Mouse (Mus musculus) embryo, embryonic 9.5 days (tissue): ENCODE results near the gene Srgap2.
A peak's percentile ranks its signal among the peaks of the same experiment; 100 is the strongest.
"Not testable (repeated sequence)": the region's sequence is repeated elsewhere in the genome, so short reads cannot be mapped to it uniquely, and the experiment has no call there.

ENCODE experiments used
- DNase-seq: peaks from one replicate; pipeline ENCODE4 v3.0.0-alpha.2; 2017; ENCODE audit errors: extremely low spot score

Srgap2 gene

DNA sequence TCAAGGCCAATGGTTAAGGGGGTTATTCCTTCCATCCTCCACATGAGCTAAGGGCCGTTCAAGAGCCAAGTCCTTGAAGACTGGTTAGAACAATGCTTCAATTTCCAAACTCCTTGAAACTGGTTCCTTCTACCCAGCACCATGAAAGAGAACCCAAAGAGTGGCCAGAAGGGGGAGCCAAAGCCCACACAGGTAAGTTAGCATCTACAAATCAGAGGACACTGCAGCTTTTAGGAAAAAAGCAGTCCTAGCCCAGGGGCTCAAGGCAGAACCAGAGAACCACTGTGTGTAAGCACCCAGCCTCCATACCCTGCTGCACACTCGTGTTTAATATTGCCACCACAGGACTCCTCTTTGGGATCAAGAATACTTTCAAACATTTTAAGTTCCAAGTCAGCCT is 236.5 kb downstream of the Srgap2 start:
- peak; percentile 54 for DNase-seq

DNA sequence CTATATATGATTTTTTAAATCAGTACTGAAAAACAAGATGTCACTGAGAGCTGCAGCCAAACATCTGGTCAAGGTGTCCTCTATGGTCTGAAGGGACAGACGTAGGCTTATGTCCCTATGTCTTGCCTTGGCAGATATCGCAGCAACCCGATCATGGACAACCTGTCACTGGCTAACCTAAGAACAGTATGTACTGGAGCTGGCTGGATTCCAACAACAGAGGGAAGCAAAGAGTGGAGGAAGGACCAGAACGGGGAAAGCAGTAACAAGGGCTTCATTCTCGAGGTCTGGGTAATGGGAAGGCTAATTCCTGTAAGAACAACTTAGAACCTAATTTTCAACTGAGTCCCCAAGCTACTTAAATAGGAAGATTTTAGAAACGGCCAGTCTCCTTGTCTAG is 238.2 kb downstream of the Srgap2 start:
- no peak for DNase-seq

DNA sequence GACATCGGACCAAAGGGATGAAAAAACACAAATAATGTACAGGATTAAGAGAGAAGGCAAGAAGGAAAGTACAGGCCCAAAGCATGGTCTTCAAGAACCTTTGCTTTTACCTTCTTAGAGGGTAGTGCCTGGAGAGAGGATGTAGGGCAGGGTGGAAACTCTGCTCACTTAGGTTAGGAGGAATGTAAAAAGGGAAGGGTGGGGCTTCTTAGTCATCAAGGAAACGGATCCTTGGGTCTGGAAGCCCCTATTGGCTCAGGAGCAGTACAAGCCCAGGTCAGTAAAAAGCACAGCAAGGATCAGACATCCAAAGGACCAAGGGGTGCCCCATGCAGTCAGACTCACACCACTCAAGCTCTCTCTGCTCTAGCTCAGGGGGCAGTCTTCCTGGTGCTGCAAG is 239.9 kb downstream of the Srgap2 start:
- no peak for DNase-seq

DNA sequence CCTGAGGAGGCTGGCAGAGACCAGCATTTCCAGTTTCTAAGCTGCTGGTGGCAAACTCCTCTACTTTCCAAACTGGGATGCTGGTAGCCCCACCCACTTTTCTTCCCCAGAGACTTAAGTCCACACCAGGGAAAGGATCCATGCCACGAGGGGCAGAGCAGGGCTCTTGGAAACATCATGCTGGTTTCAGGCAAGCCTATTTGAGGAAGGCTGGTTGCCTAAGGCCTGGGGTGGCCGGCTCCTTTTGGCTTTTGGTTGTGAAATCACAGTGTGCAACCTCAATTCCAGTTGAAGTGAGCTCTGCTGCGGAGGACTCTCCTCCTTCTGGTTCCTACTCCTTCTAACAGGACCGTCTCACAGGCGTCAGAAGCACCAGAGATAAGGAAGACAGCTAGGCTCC is 240.3 kb downstream of the Srgap2 start:
- DNase-seq = no peak

- DNase-seq = no peak
Measured at GRCm38 (mm10) chr1:131284616-131285015, 242.5 kb downstream of the Srgap2 start.

DNA sequence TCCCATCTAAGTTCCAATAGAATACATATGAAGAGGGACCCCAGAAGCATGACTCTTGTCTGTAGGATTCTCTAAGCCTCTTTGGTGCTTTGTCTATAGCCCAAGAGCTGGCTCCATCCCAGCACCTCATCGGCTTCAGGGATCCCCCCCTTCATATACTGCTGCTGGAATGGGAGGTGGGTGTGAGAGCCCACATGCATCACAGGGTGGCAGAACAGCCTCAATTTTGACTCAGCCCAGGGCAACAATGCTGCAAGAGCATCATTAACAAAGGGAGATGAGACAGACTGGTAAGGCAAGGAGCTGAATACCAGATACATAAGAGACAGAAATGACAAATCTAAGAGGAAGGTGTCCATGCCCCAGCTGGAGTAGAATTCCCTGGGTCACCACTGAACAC is 243.0 kb downstream of the Srgap2 start:
- DNase-seq = no peak

- no peak for DNase-seq
Measured at GRCm38 (mm10) chr1:131281731-131282130, 245.4 kb downstream of the Srgap2 start.

GRCm38 (mm10) chr1:131280280-131280679 is 246.9 kb downstream of the Srgap2 start:
- no peak for DNase-seq

DNA sequence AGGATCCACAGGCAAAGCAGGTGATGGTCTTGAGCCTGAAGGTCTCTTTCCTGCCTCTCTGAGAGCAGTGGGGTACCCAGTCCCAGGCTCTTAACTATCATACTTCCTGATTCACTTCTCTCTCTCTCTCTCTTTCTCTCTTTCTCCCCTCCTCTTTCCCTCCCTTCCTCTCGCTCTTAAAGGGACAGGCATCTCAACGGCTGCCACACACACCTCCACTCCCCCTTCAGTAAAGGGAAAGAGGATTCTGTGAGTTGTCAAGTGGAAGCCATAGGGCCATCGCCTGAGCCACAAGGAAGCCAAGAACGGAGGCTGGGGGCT is 247.7 kb downstream of the Srgap2 start, which contains the start of gene Ikbke:
Ikbke (minus strand) TSS at position 151 of the 321 bp plus-strand sequence.
- no peak for DNase-seq

- no peak for DNase-seq
Measured at GRCm38 (mm10) chr1:131278606-131279455, 248.3 kb downstream of the Srgap2 start.

GRCm38 (mm10) chr1:131276831-131277230 is 250.3 kb downstream of the Srgap2 start:
- no peak for DNase-seq

- DNase-seq = no peak
Measured at GRCm38 (mm10) chr1:131275577-131275976, 251.6 kb downstream of the Srgap2 start.

DNA sequence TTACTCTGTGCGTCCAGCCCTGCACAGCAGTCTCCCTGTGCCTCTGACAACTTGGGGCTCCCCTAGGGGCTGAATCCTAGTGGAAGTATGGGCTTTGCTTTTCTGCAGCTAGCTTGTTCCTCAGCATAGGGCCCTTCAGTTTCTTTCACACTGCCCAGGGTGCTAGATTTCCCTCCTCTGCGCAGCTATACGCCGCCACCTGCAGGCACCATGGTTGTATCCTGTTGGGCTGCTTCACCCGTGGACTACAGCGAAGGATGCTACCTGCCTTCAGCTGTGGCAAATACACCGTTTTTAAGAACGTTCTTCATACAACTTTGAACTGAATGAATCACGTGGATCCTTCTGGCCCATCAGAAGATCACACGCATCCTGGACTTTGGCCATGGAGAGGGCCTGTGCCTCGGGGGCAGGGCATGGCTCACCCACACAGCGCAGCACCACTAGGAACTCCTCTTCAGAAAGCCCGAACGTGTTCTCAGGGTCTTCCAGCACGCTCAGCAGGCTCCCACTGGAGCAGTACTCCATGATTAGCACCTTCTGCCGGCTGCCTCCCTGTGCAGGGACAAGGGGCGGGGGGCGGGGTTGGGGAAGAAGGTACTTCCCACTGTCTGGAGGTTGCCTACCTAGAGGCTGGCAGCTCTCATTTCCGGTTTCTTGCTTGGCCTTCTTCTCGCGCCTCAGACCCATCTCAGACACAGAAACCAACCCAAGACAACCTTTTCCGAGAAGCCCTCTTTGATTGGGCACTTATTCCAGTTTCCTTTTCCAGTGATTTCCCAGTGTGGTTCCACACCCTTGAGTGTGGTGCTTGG is 252.2 kb downstream of the Srgap2 start:
- DNase-seq = no peak

DNA sequence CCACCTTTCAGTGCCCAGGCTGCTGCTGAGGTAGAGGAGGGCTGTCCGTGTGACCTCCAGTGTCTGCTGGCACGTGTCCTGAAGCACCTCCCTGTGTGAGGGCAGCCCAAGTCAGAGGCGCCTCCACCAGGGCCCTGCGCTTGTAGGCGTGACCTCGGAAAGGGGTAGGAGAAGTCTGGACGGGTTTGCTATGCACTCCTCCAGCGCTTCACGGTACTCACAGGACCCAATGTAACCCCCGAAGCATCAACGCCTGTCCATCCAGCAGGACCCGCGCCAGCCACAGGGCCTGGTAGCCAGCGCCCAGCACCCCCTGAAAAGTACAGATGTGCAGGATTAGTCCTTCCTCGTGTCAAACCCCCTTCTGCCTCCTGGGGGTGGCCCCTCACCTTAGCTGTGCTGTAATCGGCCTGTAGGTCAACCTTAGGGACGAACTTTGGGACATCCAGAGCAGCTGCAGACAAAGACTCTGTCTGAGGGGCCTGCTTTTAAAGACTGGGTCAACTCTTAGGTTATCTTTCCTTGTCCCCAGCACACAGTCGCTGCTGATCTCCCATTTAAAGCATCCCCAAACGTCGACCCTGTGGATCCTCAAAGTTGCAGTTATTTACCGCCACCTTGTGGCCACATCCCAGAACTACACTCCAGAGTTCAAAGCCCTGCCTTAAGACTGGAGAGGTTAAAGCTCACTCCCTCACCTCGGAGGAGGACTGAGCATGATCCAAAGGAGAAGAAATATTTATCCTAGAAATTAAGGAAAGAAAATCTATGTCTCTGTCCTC is 257.2 kb downstream of the Srgap2 start:
- peak; percentile 79 for DNase-seq

GRCm38 (mm10) chr1:131268776-131269175 is 258.4 kb downstream of the Srgap2 start:
- no peak for DNase-seq

DNA sequence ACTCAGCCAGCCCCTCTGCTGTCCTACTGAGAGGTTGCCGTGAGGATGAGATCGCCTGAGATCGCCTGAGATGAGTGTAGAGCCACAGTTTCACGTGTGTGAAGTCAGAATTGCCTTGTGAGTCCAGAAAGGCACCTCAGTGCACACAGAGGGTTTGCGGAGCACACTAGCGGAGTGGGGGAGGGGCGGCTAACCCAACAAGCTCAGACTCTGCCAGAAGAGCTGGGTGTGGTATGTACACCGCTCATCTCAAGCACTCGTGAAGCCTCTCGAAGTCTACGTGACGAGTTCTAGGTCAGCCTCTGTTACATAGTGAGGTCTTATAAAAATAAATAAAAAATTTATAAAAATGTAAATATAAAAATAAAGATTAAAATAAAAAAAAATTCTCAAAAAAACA is 263.2 kb downstream of the Srgap2 start:
- no peak for DNase-seq

DNA sequence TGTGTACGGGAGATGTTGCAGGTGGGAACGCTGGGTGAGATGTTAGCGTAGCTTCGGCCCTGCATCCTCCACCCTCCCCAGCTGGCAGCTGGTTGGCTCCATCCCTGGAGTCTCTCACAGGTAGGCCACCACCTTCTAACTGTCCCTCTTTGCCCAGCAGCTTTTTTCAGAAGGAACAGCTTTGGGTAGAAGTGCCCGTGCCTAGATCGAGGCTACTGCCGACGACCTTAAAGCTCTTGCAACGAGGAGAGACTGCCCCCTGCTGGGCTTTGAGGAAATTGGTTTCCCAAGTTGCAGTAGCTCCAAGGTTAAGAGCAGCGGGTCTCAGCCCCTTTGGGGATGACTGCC is 266.9 kb downstream of the Srgap2 start:
- DNase-seq = peak; percentile 72

DNA sequence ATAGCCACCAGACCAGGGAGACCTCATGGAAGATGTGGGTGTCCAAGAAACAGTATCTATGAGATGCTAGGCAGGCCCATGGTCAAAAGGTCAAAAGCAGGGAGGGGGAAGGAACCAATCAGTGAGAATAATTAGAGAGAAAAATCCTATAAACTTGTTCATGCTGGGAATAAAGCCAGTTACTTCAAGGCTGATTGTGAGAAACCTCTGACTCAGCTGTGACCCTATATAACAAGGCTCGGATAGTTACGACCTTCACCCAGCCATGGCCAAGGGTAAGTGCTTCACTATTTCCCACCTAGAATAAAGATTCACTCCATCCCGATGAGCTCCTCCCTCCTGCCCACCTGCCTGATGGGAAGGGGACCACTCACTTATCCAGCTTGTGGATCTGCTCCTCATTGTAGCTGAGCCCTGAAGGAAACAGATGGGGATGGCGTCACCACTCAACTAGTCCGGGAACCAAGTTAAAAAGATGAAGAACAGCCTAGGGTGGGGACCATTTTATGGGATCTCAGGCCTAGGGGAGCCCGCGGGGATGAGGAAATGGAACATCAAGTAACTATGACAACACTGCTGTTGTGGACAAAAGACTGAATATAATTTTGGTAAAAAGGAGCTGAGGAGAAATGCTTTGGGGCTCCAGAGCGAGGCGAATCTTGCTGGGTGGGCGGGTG is 267.4 kb downstream of the Srgap2 start:
- DNase-seq = no peak

GRCm38 (mm10) chr1:131257288-131257687 is 269.9 kb downstream of the Srgap2 start:
- DNase-seq = no peak

- not testable (repeated sequence) for DNase-seq
Measured at GRCm38 (mm10) chr1:131252516-131253250, 274.5 kb downstream of the Srgap2 start.
